Mouse (Mus musculus): Measurements from ENCODE around the gene Hephl1.

Hephl1 gene

GRCm38 (mm10) chr9:15015223-15015956 is 96.5 kb downstream of the Hephl1 start:
- DNase-seq, result peak; percentile 31

GRCm38 (mm10) chr9:15007566-15007965 is 104.3 kb downstream of the Hephl1 start:
- DNase-seq, result no peak

DNA sequence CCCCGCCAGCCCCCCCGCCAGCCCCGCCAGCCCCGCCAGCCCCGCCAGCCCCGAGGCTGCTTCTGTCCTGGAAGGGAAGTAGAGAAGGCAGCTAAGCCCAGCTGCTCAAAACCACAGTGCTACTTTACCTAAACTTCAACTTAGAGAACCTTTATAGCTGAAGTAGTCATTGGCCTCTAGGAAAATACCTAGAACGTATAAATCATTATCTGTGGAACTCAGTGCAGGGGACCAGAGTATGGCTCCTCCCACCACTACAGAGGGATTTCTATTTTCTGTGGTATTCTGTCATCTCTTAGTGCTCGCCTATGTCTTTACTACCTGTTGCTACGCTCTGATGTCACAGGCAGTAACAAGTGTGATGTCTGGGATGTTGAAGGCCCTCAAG is 107.6 kb downstream of the Hephl1 start:
- DNase-seq, result no peak

GRCm38 (mm10) chr9:15003676-15004297 is 108.1 kb downstream of the Hephl1 start:
- no peak for DNase-seq

GRCm38 (mm10) chr9:15002995-15003613 is 108.8 kb downstream of the Hephl1 start:
- DNase-seq, result no peak
